ENCODE assay signal across 9 mouse cellular contexts in genomic region chr2:165595676-165596070, GRCm38 (mm10). TPM values are rescaled to one million over a fixed set of nuclear protein-coding genes. Genes with fewer than 3 reads are reported as not detected.
DNase-seq lines count a peak whose midpoint lies in the region; ATAC-seq and TF ChIP-seq lines count a peak whose summit lies in the region.
"Had no signal": no experiment of that assay in that cellular context is flagged by ENCODE, and none has a peak within 500 bp of the region (broad histone marks: within the 10 kb centered on the region; RNA-seq: fewer than 3 reads in every experiment).

No protein-coding gene starts in this region.

- no peak for ATAC-seq in heart, postnatal 0 days (ENCODE audit: insufficient read depth, low read depth)
- no peak for ATAC-seq in midbrain, embryonic 15.5 days (replicated peaks)

- no peak overlapping the region for H3K27ac ChIP-seq in heart, postnatal 0 days (ENCODE audit: low read depth)
- H3K27ac ChIP-seq in hindbrain, embryonic 10.5 days, result peak overlapping the region; percentile 92
- H3K27ac ChIP-seq in midbrain, embryonic 15.5 days, result no peak overlapping the region

- H3K4me3 ChIP-seq in heart, postnatal 0 days (ENCODE audit: low read depth, low read length), result peak overlapping the region; percentile 48; the same call in 1 of the 2 replicates
- peak overlapping the region; percentile 81 for H3K4me3 ChIP-seq in hindbrain, embryonic 10.5 days
- H3K4me3 ChIP-seq in midbrain, embryonic 15.5 days, result peak overlapping the region; percentile 62

- H3K9me3 ChIP-seq in heart, postnatal 0 days (replicated peaks; ENCODE audit: control insufficient read depth, low read length), result no peaks in the 10 kb centered on the region
- 0 out of 2 replicates have a peak, but pooled peaks cover 9% of the 10 kb centered on the region for H3K9me3 ChIP-seq in hindbrain, embryonic 10.5 days
- H3K9me3 ChIP-seq in midbrain, embryonic 15.5 days, result no peaks in the 10 kb centered on the region

- H3K27me3 ChIP-seq in heart, postnatal 0 days (ENCODE audit: control insufficient read depth, insufficient read depth, low read length), result peaks cover 71% of the 10 kb centered on the region
- H3K27me3 ChIP-seq in hindbrain, embryonic 10.5 days (ENCODE audit: insufficient read depth, poor library complexity, severe bottlenecking), result peaks cover 58% of the 10 kb centered on the region
- H3K27me3 ChIP-seq in midbrain, embryonic 15.5 days (replicated peaks), result peaks cover 31% of the 10 kb centered on the region

- H3K36me3 ChIP-seq in heart, postnatal 0 days (replicated peaks; ENCODE audit: control insufficient read depth, insufficient read depth, low read length), result no peaks in the 10 kb centered on the region
- no peaks in the 10 kb centered on the region for H3K36me3 ChIP-seq in hindbrain, embryonic 10.5 days
- H3K36me3 ChIP-seq in midbrain, embryonic 15.5 days (replicated peaks), result no peaks in the 10 kb centered on the region

- WGBS in heart, postnatal 0 days, result 4% methylated on average over 13 of the region's 13 CpGs
- WGBS in hindbrain, embryonic 10.5 days, result under 1% methylated on average over 13 of the region's 13 CpGs
- under 1% methylated on average over 13 of the region's 13 CpGs for WGBS in midbrain, embryonic 15.5 days

- no peak overlapping the region for H3K9ac ChIP-seq in heart, postnatal 0 days (replicated peaks; ENCODE audit: low read depth, low read length)
- no peak overlapping the region for H3K9ac ChIP-seq in midbrain, embryonic 15.5 days

- H3K4me1 ChIP-seq in heart, postnatal 0 days (ENCODE audit: control insufficient read depth, insufficient read depth), result no peaks in the 10 kb centered on the region
- peaks cover 54% of the 10 kb centered on the region for H3K4me1 ChIP-seq in hindbrain, embryonic 10.5 days (replicated peaks)
- peaks cover 23% of the 10 kb centered on the region for H3K4me1 ChIP-seq in midbrain, embryonic 15.5 days

- intact Hi-C loops in heart, postnatal 36 days (cut with DNase I), result no loop called here

- no peak for TF ChIP-seq CTCF in heart, postnatal 0 days (IDR thresholded peaks at IDR 0.05; ENCODE audit: low read depth)

- DNase-seq in heart, postnatal 0 days (ENCODE audit: low spot score), result no peak
- DNase-seq in heart, postnatal 36 days, result no peak
- peak; percentile 30 for DNase-seq in ZHBTc4 (ENCODE audit: low read depth, low spot score)
- DNase-seq in hindbrain, embryonic 10.5 days (ENCODE audit: low spot score), result peak; percentile 55
- no peak for DNase-seq in left cerebral cortex, adult 8-10 months (ENCODE audit: low spot score in 2 of 2)
- no peak for DNase-seq in frontal cortex, adult 2 months (ENCODE audit: extremely low spot score in 1 of 2, low spot score in 1 of 2)
- no peak for DNase-seq in cerebellum, postnatal 14 days
- DNase-seq: cerebellum, adult 11 months had no signal

- no peak for TF ChIP-seq EP300 in heart, postnatal 0 days (IDR thresholded peaks at IDR 0.05; ENCODE audit: low read depth)

- peak overlapping the region; percentile 61; the same call in 1 of the 2 replicates for H3K4me2 ChIP-seq in heart, postnatal 0 days (ENCODE audit: low read depth, low read length)
- H3K4me2 ChIP-seq in midbrain, embryonic 15.5 days, result peak overlapping the region; percentile 100

RNA-seq across cellular contexts. Expression of gene Eya2, which starts 0.8 kb away (rescaled TPM):
- 0.95 and 3.2 TPM in 2 replicates for total RNA-seq in heart, postnatal 0 days (2014; rRNA removed; ENCODE audit: low replicate concordance)
- polyA plus RNA-seq in heart, postnatal 0 days (2015; fragmentation: Nextera tagmentation; extraction: Ambion mirVana), result 0.96 and 1.1 TPM in 2 replicates
- 1 to 10 TPM; 1.4 to 1.6 TPM for total RNA-seq in heart, postnatal 36 days (2021)
- polyA plus RNA-seq in hindbrain, embryonic 10.5 days (2016; fragmentation: Nextera tagmentation; extraction: Ambion mirVana), result 28.1 and 32.8 TPM in 2 replicates
- 4.6 and 9.0 TPM in 2 replicates for polyA plus RNA-seq in midbrain, embryonic 15.5 days (2015; fragmentation: Nextera tagmentation; extraction: Ambion mirVana)
- 1 to 10 TPM; 2.8 to 3.9 (median 3.5) TPM for total RNA-seq in left cerebral cortex, adult 8-10 months (2022)
- 11.9 and 17.1 TPM in 2 replicates for polyA plus RNA-seq in frontal cortex, adult 2 months (2012; rRNA removed)

Comparison
In these comparisons a context has a peak if more than half of its experiments do, and no peak if none do; other contexts are left out.
1. DNase-seq: peak in ZHBTc4 (single experiment) and hindbrain, embryonic 10.5 days (single experiment); none in heart, postnatal 0 days (single experiment), heart, postnatal 36 days (0 of 2), left cerebral cortex, adult 8-10 months (0 of 2), frontal cortex, adult 2 months (0 of 2) and cerebellum, postnatal 14 days (0 of 2).
2. Peak in every context shown above with its lines, with median percentiles within 50 percentile points of each other: H3K4me3 ChIP-seq.